Mouse (Mus musculus) testis, postnatal 14 days (tissue): Measurements from ENCODE around the gene Mllt6.
A peak's percentile ranks its signal among the peaks of the same experiment; 100 is the strongest.
"Not testable (repeated sequence)": the region's sequence is repeated elsewhere in the genome, so short reads cannot be mapped to it uniquely, and the experiment has no call there.

Source experiments
- DNase-seq: peaks from one replicate; pipeline ENCODE4 v3.0.0; 2021; ENCODE audit warnings: low spot score

The Mllt6 gene

GRCm38 (mm10) chr11:97695712-97696401, 32.6 kb downstream of the Mllt6 start:
- DNase-seq: no peak

- DNase-seq: no peak
These were observed 33.5 kb downstream of the Mllt6 start for GRCm38 (mm10) chr11:97696669-97697068.

- no peak for DNase-seq
These were observed 34.1 kb downstream of the Mllt6 start for GRCm38 (mm10) chr11:97697199-97697890.

- no peak for DNase-seq
These were observed 34.8 kb downstream of the Mllt6 start for GRCm38 (mm10) chr11:97697891-97698529.

GRCm38 (mm10) chr11:97698741-97699611, 35.8 kb downstream of the Mllt6 start:
- peak; percentile 85 for DNase-seq

- peak; percentile 88 for DNase-seq
These were observed 36.4 kb downstream of the Mllt6 start for GRCm38 (mm10) chr11:97699626-97700002.

GRCm38 (mm10) chr11:97700003-97700745, 37.0 kb downstream of the Mllt6 start, which contains the start of gene Pcgf2:
Pcgf2 (minus strand) TSS chr11:97700497.
- peak; percentile 80 for DNase-seq

GRCm38 (mm10) chr11:97700746-97701580, 37.7 kb downstream of the Mllt6 start:
- no peak for DNase-seq

- no peak for DNase-seq
These were observed 38.6 kb downstream of the Mllt6 start for GRCm38 (mm10) chr11:97701581-97702392.

GRCm38 (mm10) chr11:97702393-97702745, 39.2 kb downstream of the Mllt6 start:
- DNase-seq: peak; percentile 78

GRCm38 (mm10) chr11:97703039-97703826, 40.0 kb downstream of the Mllt6 start, which contains the start of gene Psmb3:
Psmb3 (plus strand) TSS chr11:97703399.
- peak; percentile 100 for DNase-seq

- DNase-seq: not testable (repeated sequence)
These were observed 46.9 kb downstream of the Mllt6 start for GRCm38 (mm10) chr11:97710067-97710466.

GRCm38 (mm10) chr11:97711200-97711900, 48.1 kb downstream of the Mllt6 start:
- DNase-seq: no peak

GRCm38 (mm10) chr11:97712286-97712685, 49.1 kb downstream of the Mllt6 start:
- DNase-seq: no peak

- no peak for DNase-seq
These were observed 50.7 kb downstream of the Mllt6 start for GRCm38 (mm10) chr11:97713896-97714295.

GRCm38 (mm10) chr11:97714356-97714755, 51.1 kb downstream of the Mllt6 start:
- DNase-seq: no peak

- no peak for DNase-seq
These were observed 51.9 kb downstream of the Mllt6 start for GRCm38 (mm10) chr11:97714784-97715760.
